Mouse (Mus musculus) testis, postnatal 14 days (tissue): ENCODE measurements around the gene Fermt3.

Experiments
- DNase-seq: peaks from one replicate; pipeline ENCODE4 v3.0.0; 2021; ENCODE audit warnings: low spot score

Fermt3 gene

GRCm38 (mm10) chr19:6990712-6991111, 28.6 kb downstream of the Fermt3 start:
- DNase-seq, result no peak

- no peak for DNase-seq
Observed at GRCm38 (mm10) chr19:6989251-6989650, 30.0 kb downstream of the Fermt3 start.

GRCm38 (mm10) chr19:6987904-6988285, 31.4 kb downstream of the Fermt3 start:
- no peak for DNase-seq

GRCm38 (mm10) chr19:6987061-6987903, 32.0 kb downstream of the Fermt3 start, which contains the start of gene Vegfb:
Vegfb (minus strand) TSS chr19:6987651.
- DNase-seq, result peak; percentile 58

- DNase-seq, result no peak
Observed at GRCm38 (mm10) chr19:6985951-6986708, 33.1 kb downstream of the Fermt3 start.

GRCm38 (mm10) chr19:6985300-6985699, 34.0 kb downstream of the Fermt3 start:
- DNase-seq, result no peak

- DNase-seq, result no peak
Observed at GRCm38 (mm10) chr19:6983621-6984020, 35.6 kb downstream of the Fermt3 start.

GRCm38 (mm10) chr19:6981465-6981864, 37.8 kb downstream of the Fermt3 start:
- DNase-seq, result no peak

- peak; percentile 98 for DNase-seq
Observed at GRCm38 (mm10) chr19:6980381-6981093, 38.7 kb downstream of the Fermt3 start, which contains the start of gene Fkbp2. Fkbp2 (minus strand) TSS chr19:6980501.

GRCm38 (mm10) chr19:6979486-6980380, 39.5 kb downstream of the Fermt3 start:
- peak; percentile 99 for DNase-seq

- DNase-seq, result peak; percentile 54
Observed at GRCm38 (mm10) chr19:6979001-6979479, 40.2 kb downstream of the Fermt3 start.

- no peak for DNase-seq
Observed at GRCm38 (mm10) chr19:6978639-6978974, 40.7 kb downstream of the Fermt3 start.

GRCm38 (mm10) chr19:6977759-6978638, 41.3 kb downstream of the Fermt3 start:
- DNase-seq, result no peak

- peak; percentile 67 for DNase-seq
Observed at GRCm38 (mm10) chr19:6975537-6976521, 43.4 kb downstream of the Fermt3 start, which contains the start of gene Plcb3. Plcb3 (minus strand) TSS chr19:6976470.

- peak; percentile 84 for DNase-seq
Observed at GRCm38 (mm10) chr19:6974211-6975205, 44.8 kb downstream of the Fermt3 start, which contains the start of gene Ppp1r14b. Ppp1r14b (plus strand) TSS chr19:6974968.

GRCm38 (mm10) chr19:6973581-6974190, 45.6 kb downstream of the Fermt3 start:
- DNase-seq, result no peak
